Mouse (Mus musculus) midbrain, embryonic 14.5 days (tissue): Measurements from ENCODE around the gene Rep15. TPM values are rescaled to one million over a fixed set of nuclear protein-coding genes. Genes with fewer than 3 reads are reported as not detected.
A peak's percentile ranks its signal among the peaks of the same experiment; 100 is the strongest.

ENCODE experiments used
- ATAC-seq: fragments of 200-750 bp; cut with Nextera tagmentation; 2 replicates; pipeline ENCODE4 v1.8.0; 2017; ENCODE audit warnings: moderate number of reproducible peaks, moderate library complexity; ENCODE audit not compliant: low FRiP score, low TSS enrichment
- DNase-seq: peaks from one replicate; pipeline ENCODE4 v3.0.0-alpha.2; 2015
- H3K27ac ChIP-seq: fragments of 300-500 bp; sonication (generic); replicated peaks from 2 replicates; pipeline ENCODE4 v1.5.1; 2014; ENCODE audit warnings: mild to moderate bottlenecking, low read depth, low read length, moderate library complexity
- H3K27me3 ChIP-seq: fragments of 300-500 bp; sonication (generic); 2 replicates; pipeline ENCODE4 v1.6.1; 2014; ENCODE audit warnings: low read length, control low read depth, mixed read lengths; ENCODE audit not compliant: control insufficient read depth, insufficient read depth
- H3K36me3 ChIP-seq: fragments of 300-500 bp; sonication (generic); 2 replicates; pipeline ENCODE4 v1.6.1; 2014; ENCODE audit warnings: low read length, control low read depth; ENCODE audit not compliant: control insufficient read depth, insufficient read depth
- H3K4me1 ChIP-seq: fragments of 300-500 bp; sonication (generic); 2 replicates; pipeline ENCODE4 v1.6.1; 2014; ENCODE audit warnings: mild to moderate bottlenecking, antibody characterized with exemption, low read length, control low read depth; ENCODE audit not compliant: control insufficient read depth, insufficient read depth
- H3K4me2 ChIP-seq: fragments of 300-500 bp; sonication (generic); 2 replicates; pipeline ENCODE4 v1.6.1; 2014; ENCODE audit warnings: mild to moderate bottlenecking, low read length, moderate library complexity
- H3K4me3 ChIP-seq: fragments of 300-500 bp; sonication (generic); replicated peaks from 2 replicates; pipeline ENCODE4 v1.5.1; 2014; ENCODE audit warnings: low read depth, low read length
- H3K9ac ChIP-seq: fragments of 300-500 bp; sonication (generic); replicated peaks from 2 replicates; pipeline ENCODE4 v1.6.1; 2014; ENCODE audit warnings: mild to moderate bottlenecking, low read length, moderate library complexity
- H3K9me3 ChIP-seq: fragments of 300-500 bp; sonication (generic); 2 replicates; pipeline ENCODE4 v1.6.1; 2016; ENCODE audit warnings: low read length, control low read depth, mixed read lengths; ENCODE audit not compliant: control insufficient read depth
- WGBS: fragments of 180-500 bp; shearing (Covaris S2); extraction: QIAGEN DNeasy Blood & Tissue Kit; methylation state at CpG from one replicate; pipeline ENCODE4 v1.1.7; 2014; 5-methylcytosine and 5-hydroxymethylcytosine counted together
- polyA plus RNA-seq: library from polyadenylated mRNA; unstranded; fragments of >200 nt; fragmentation: Nextera tagmentation; extraction: Ambion mirVana; gene quantifications from 2 replicates; pipeline ENCODE4 v1.2.1, GENCODE M21; 2014

Gene Rep15
- polyA plus RNA-seq, 1 experiment from 2014 or later = 0.62 TPM

DNA sequence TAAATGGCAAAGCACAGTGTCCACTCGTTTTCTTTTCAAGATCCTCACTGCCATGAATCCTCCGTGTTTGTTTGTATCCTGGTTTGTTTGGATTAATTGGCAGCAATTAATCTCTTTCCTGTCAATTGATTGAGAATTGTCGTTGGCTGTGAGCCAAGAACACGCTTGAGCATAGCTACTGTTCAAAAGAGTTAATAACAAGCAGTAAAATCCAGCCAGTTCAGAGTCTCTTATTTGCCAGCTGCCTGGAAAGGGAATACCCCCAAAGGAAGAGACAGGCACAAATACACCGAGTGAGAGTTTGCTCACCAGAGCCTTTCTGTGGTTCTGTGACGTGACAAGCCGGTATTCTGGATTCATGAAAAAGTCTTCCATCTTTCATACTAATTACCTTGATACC is 29.6 kb downstream of the Rep15 start:
- DNase-seq = peak; percentile 26
- H3K9me3 ChIP-seq = no peaks in the 10 kb centered on the region
- H3K4me2 ChIP-seq = no peak overlapping the region
- 89% methylated on average over 7 of the region's 7 CpGs for WGBS
- no peaks in the 10 kb centered on the region for H3K27me3 ChIP-seq
- H3K4me1 ChIP-seq = no peaks in the 10 kb centered on the region
- no peak overlapping the region for H3K27ac ChIP-seq
- ATAC-seq = no peak
- H3K9ac ChIP-seq = no peak overlapping the region
- peaks cover 55% of the 10 kb centered on the region for H3K36me3 ChIP-seq
- H3K4me3 ChIP-seq = no peak overlapping the region

DNA sequence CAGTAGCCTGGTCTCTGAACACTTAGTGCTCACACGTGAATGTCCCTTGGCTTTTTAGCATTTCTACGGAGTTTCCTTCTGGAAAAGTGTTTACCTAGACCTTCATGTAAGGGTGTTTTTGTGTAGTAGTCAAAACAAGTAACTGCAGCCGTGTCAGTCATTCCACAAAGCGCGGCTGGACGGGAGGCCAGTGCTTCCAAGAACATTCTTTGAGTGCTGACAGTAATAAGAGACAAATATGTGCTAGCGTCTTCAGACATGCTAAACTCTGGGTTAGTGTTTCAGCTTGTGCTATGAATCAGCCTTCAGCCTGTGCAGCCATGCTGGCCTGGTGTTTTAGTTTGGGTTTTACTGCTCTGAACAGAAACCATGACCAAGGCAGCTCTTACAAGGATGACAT is 30.3 kb downstream of the Rep15 start:
- Histone ChIP-seq H3K4me3 (no peak overlapping the region), H3K36me3 (peaks cover 56% of the 10 kb centered on the region), H3K4me1 (no peaks in the 10 kb centered on the region), H3K9me3 (no peaks in the 10 kb centered on the region), H3K4me2 (no peak overlapping the region), H3K9ac (no peak overlapping the region), H3K27ac (no peak overlapping the region), H3K27me3 (no peaks in the 10 kb centered on the region)
- WGBS = 93% methylated on average over 7 of the region's 7 CpGs
- DNase-seq = no peak
- no peak for ATAC-seq

GRCm38 (mm10) chr6:147064226-147064943 is 32.0 kb downstream of the Rep15 start:
- ATAC-seq (no peak), DNase-seq (no peak)
- H3K27me3 ChIP-seq = no peaks in the 10 kb centered on the region
- no peak overlapping the region for H3K27ac ChIP-seq
- H3K4me2 ChIP-seq = no peak overlapping the region
- 95% methylated on average over 10 of the region's 10 CpGs for WGBS
- no peaks in the 10 kb centered on the region for H3K4me1 ChIP-seq
- peaks cover 54% of the 10 kb centered on the region for H3K36me3 ChIP-seq
- no peak overlapping the region for H3K9ac ChIP-seq
- no peak overlapping the region for H3K4me3 ChIP-seq
- no peaks in the 10 kb centered on the region for H3K9me3 ChIP-seq

GRCm38 (mm10) chr6:147064944-147065261 is 32.5 kb downstream of the Rep15 start:
- H3K4me1 ChIP-seq = no peaks in the 10 kb centered on the region
- DNase-seq (no peak), ATAC-seq (no peak)
- H3K36me3 ChIP-seq = peaks cover 54% of the 10 kb centered on the region
- H3K9ac ChIP-seq = no peak overlapping the region
- H3K27me3 ChIP-seq = no peaks in the 10 kb centered on the region
- H3K9me3 ChIP-seq = no peaks in the 10 kb centered on the region
- H3K4me2 ChIP-seq = no peak overlapping the region
- 95% methylated on average over 6 of the region's 6 CpGs for WGBS
- no peak overlapping the region for H3K4me3 ChIP-seq
- H3K27ac ChIP-seq = no peak overlapping the region

DNA sequence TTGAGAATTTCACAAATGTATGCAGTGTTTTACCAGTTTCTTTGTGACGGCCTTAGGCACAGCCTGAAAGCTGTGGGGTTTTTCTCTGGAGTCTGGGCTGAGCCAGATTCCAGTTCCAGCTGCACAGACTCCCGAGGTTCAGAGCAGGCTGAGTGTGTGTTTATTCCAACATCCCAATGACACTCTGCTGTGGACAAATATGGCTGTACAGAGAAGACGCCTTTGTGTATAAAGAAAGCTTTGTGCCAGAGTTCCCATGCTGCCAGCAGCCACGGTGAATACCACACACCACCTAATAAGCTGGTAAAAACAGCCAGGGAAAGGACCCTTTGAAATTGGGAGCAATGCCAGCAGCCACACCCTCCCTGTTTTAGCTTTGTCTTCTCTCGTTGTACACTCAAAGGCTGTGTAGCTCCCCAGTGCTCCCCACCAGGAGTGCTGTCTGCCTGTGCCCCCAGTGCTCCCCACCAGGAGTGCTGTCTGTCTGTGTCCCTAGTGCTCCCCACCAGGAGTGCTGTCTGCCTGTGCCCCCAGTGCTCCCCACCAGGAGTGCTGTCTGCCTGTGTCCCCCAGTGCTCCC is 43.5 kb downstream of the Rep15 start:
- H3K4me2 ChIP-seq = no peak overlapping the region
- H3K4me1 ChIP-seq = no peaks in the 10 kb centered on the region
- no peaks in the 10 kb centered on the region for H3K27me3 ChIP-seq
- no peak overlapping the region for H3K4me3 ChIP-seq
- H3K9ac ChIP-seq = no peak overlapping the region
- H3K36me3 ChIP-seq = peaks cover 24% of the 10 kb centered on the region
- H3K27ac ChIP-seq = 0 out of 2 replicates have a peak overlapping the region, but pooled peaks have one; percentile 20
- WGBS = 50% methylated on average over 5 of the region's 5 CpGs
- H3K9me3 ChIP-seq = no peaks in the 10 kb centered on the region
- DNase-seq (no peak), ATAC-seq (no peak)

GRCm38 (mm10) chr6:147076878-147077277 is 44.5 kb downstream of the Rep15 start:
- Histone ChIP-seq H3K27me3 (no peaks in the 10 kb centered on the region), H3K36me3 (peaks cover 14% of the 10 kb centered on the region), H3K27ac (no peak overlapping the region), H3K4me3 (no peak overlapping the region), H3K9me3 (no peaks in the 10 kb centered on the region), H3K4me2 (no peak overlapping the region), H3K4me1 (no peaks in the 10 kb centered on the region), H3K9ac (no peak overlapping the region)
- ATAC-seq = no peak
- 74% methylated on average over 8 of the region's 8 CpGs for WGBS
- no peak for DNase-seq

DNA sequence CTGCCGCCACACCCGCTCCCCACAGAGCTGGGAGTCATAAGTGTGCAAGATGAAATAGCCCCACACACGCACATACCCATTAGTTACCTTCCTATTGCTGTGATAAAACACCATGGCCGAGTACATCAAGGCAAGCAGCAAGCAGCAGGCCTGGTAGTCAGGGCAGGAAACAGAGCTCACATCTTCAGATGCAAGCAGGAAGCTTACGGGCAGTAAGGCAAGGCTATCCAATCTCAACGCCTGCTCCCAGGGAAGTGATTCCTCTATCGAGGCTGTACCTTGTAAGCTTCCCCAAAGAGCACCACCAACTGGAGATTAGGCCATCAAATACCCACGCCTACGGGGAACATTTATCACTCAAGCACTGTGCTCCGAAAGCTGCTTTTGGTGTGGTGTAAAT is 47.5 kb downstream of the Rep15 start:
- Histone ChIP-seq H3K4me1 (no peaks in the 10 kb centered on the region), H3K9me3 (no peaks in the 10 kb centered on the region), H3K4me3 (no peak overlapping the region), H3K27ac (no peak overlapping the region), H3K36me3 (no peaks in the 10 kb centered on the region), H3K4me2 (no peak overlapping the region), H3K27me3 (no peaks in the 10 kb centered on the region), H3K9ac (no peak overlapping the region)
- 94% methylated on average over 10 of the region's 10 CpGs for WGBS
- DNase-seq = no peak
- no peak for ATAC-seq

Other genes with a start within 250 kb of the Rep15 start
- gene Arntl2, start 236.5 kb upstream of the Rep15 start, polyA plus RNA-seq = 0.73 and 2.3 TPM in 2 replicates
- not detected in 2 replicates for gene Smco2, start 182.5 kb upstream of the Rep15 start, polyA plus RNA-seq
- gene Ppfibp1, start 144.1 kb upstream of the Rep15 start, polyA plus RNA-seq = 9.2 and 13.4 TPM in 2 replicates
- gene 1700034J05Rik, start 78.2 kb upstream of the Rep15 start, polyA plus RNA-seq = not detected in 2 replicates
- gene Mrps35, start 10.2 kb downstream of the Rep15 start, polyA plus RNA-seq = 72.1 and 83.0 TPM in 2 replicates
- 0.19 and 0.66 TPM in 2 replicates for gene Mansc4, start 54.4 kb downstream of the Rep15 start, polyA plus RNA-seq
- gene Klhl42, start 58.8 kb downstream of the Rep15 start, polyA plus RNA-seq = 7.3 and 8.9 TPM in 2 replicates
- gene Pthlh, start 231.6 kb downstream of the Rep15 start, polyA plus RNA-seq = 0.30 and 0.58 TPM in 2 replicates